Mouse (Mus musculus): Measurements from ENCODE around the gene Filip1.

GRCm38 (mm10) chr9:79951339-79951738 is 61.3 kb downstream of the Filip1 start:
- TF ChIP-seq POLR2A (IDR thresholded peaks at IDR 0.05; ENCODE audit: low read depth, low read length): no peak
- no peak for TF ChIP-seq CTCF (IDR thresholded peaks at IDR 0.05; ENCODE audit: extremely low read depth, insufficient read length, insufficient replicate concordance, low read depth, low read length)
